Comparison of ENCODE assay signal across 8 mouse cellular contexts in genomic region chr6:120197964-120198363, GRCm38 (mm10).
DNase-seq lines count a peak whose midpoint lies in the region; ATAC-seq and TF ChIP-seq lines count a peak whose summit lies in the region.
"Had no signal": no experiment of that assay in that cellular context is flagged by ENCODE, and none has a peak within 500 bp of the region (broad histone marks: within the 10 kb centered on the region; RNA-seq: fewer than 3 reads in every experiment).

No protein-coding gene starts in this region.

- H3K27me3 ChIP-seq in G1E (ENCODE audit: insufficient read depth, low read length) = peaks cover 30% of the 10 kb centered on the region
- H3K27me3 ChIP-seq in embryonic facial prominence, embryonic 11.5 days (ENCODE audit: control insufficient read depth, insufficient read depth, low read length) = no peaks in the 10 kb centered on the region
- H3K27me3 ChIP-seq in heart, embryonic 11.5 days (ENCODE audit: control insufficient read depth, insufficient read depth, low read length) = peaks cover 4% of the 10 kb centered on the region; the same call in 1 of the 2 replicates
- H3K27me3 ChIP-seq in small intestine, adult 2 months (ENCODE audit: control insufficient read depth, insufficient read depth, low read length) = no peaks in the 10 kb centered on the region

- no peaks in the 10 kb centered on the region for H3K9me3 ChIP-seq in G1E (replicated peaks)
- no peaks in the 10 kb centered on the region for H3K9me3 ChIP-seq in embryonic facial prominence, embryonic 11.5 days (replicated peaks; ENCODE audit: control insufficient read depth, low read length)
- no peaks in the 10 kb centered on the region for H3K9me3 ChIP-seq in heart, embryonic 11.5 days (replicated peaks; ENCODE audit: control insufficient read depth, low read length)
- H3K9me3 ChIP-seq: limb, embryonic 15.5 days had no signal

- TF ChIP-seq CTCF in G1E (IDR thresholded peaks at IDR 0.05; ENCODE audit: low read depth, low read length) = peak; percentile 95
- TF ChIP-seq CTCF in small intestine, adult 2 months (IDR thresholded peaks at IDR 0.05; ENCODE audit: extremely low read depth, insufficient read length, insufficient replicate concordance, low read depth, low read length) = peak; percentile 97; the same call in 1 of the 2 replicates

- TF ChIP-seq POLR2A in small intestine, adult 2 months (IDR thresholded peaks at IDR 0.05; ENCODE audit: low read depth, low read length) = no peak

- H3K27ac ChIP-seq in embryonic facial prominence, embryonic 11.5 days (replicated peaks; ENCODE audit: low read depth, low read length) = no peak overlapping the region
- no peak overlapping the region for H3K27ac ChIP-seq in heart, embryonic 11.5 days (ENCODE audit: low read depth, low read length)
- H3K27ac ChIP-seq in small intestine, adult 2 months (ENCODE audit: insufficient read depth, low read depth, low read length) = no peak overlapping the region
- H3K27ac ChIP-seq: limb, embryonic 15.5 days had no signal

- H3K4me2 ChIP-seq in embryonic facial prominence, embryonic 11.5 days (ENCODE audit: low read depth, low read length) = no peak overlapping the region
- no peak overlapping the region for H3K4me2 ChIP-seq in heart, embryonic 11.5 days
- H3K4me2 ChIP-seq: limb, embryonic 15.5 days had no signal

- WGBS in embryonic facial prominence, embryonic 11.5 days = 31% methylated on average over 9 of the region's 9 CpGs
- 28% methylated on average over 9 of the region's 9 CpGs for WGBS in heart, embryonic 11.5 days (ENCODE audit: insufficient replicate concordance)
- WGBS in small intestine, adult 2 months = 35% methylated on average over 9 of the region's 9 CpGs

- H3K4me1 ChIP-seq in G1E (ENCODE audit: insufficient read depth, low read depth, low read length) = peaks cover 23% of the 10 kb centered on the region
- H3K4me1 ChIP-seq in embryonic facial prominence, embryonic 11.5 days (ENCODE audit: control insufficient read depth, insufficient read depth, low read length) = no peaks in the 10 kb centered on the region
- H3K4me1 ChIP-seq in heart, embryonic 11.5 days (ENCODE audit: control insufficient read depth, insufficient read depth, low read length) = peaks cover 2% of the 10 kb centered on the region; the same call in 1 of the 2 replicates
- peaks cover 4% of the 10 kb centered on the region; the same call in 1 of the 2 replicates for H3K4me1 ChIP-seq in small intestine, adult 2 months (ENCODE audit: control insufficient read depth, insufficient read depth, insufficient read length, low read length)

- DNase-seq in G1E (ENCODE audit: low spot score) = peak; percentile 62
- DNase-seq in adrenal gland, postnatal 36 days = peak; percentile 81 to 84
- DNase-seq in embryonic facial prominence, embryonic 11.5 days (ENCODE audit: low spot score) = peak; percentile 83
- DNase-seq in layer of hippocampus, postnatal 25 days (ENCODE audit: extremely low spot score in 1 of 2, low spot score in 1 of 2) = peak; percentile 66 to 85
- DNase-seq in lung, postnatal 4 days = peak; percentile 69 to 83

- H3K4me3 ChIP-seq in G1E (ENCODE audit: low read depth, low read length) = no peak overlapping the region
- H3K4me3 ChIP-seq in embryonic facial prominence, embryonic 11.5 days (ENCODE audit: low read depth, low read length) = no peak overlapping the region
- H3K4me3 ChIP-seq in heart, embryonic 11.5 days (ENCODE audit: low read depth, low read length) = no peak overlapping the region
- H3K4me3 ChIP-seq in small intestine, adult 2 months (ENCODE audit: low read depth, low read length) = no peak overlapping the region
- H3K4me3 ChIP-seq: limb, embryonic 15.5 days had no signal

- H3K36me3 ChIP-seq in G1E (replicated peaks) = no peaks in the 10 kb centered on the region
- H3K36me3 ChIP-seq in embryonic facial prominence, embryonic 11.5 days (replicated peaks; ENCODE audit: control insufficient read depth, insufficient read depth, low read depth, low read length) = no peaks in the 10 kb centered on the region
- H3K36me3 ChIP-seq in heart, embryonic 11.5 days (ENCODE audit: control insufficient read depth, insufficient read depth, low read length) = no peaks in the 10 kb centered on the region
- no peaks in the 10 kb centered on the region for H3K36me3 ChIP-seq in small intestine, adult 2 months (ENCODE audit: control insufficient read depth, insufficient read depth, low read length)
- H3K36me3 ChIP-seq: limb, embryonic 15.5 days had no signal

- no peak for ATAC-seq in G1E (ENCODE audit: extremely low read depth, insufficient number of reproducible peaks, low FRiP score, poor library complexity, severe bottlenecking)
- ATAC-seq in embryonic facial prominence, embryonic 11.5 days (replicated peaks; ENCODE audit: insufficient number of reproducible peaks, low FRiP score, low TSS enrichment, low read depth) = no peak
- 0 out of 2 replicates have a peak, but pooled peaks have one; percentile 9 for ATAC-seq in heart, embryonic 11.5 days (replicated peaks; ENCODE audit: insufficient number of reproducible peaks, low FRiP score, low TSS enrichment)

- H3K9ac ChIP-seq in embryonic facial prominence, embryonic 11.5 days (replicated peaks; ENCODE audit: low read length) = no peak overlapping the region
- H3K9ac ChIP-seq in heart, embryonic 11.5 days (ENCODE audit: low read depth, low read length) = no peak overlapping the region
- H3K9ac ChIP-seq: limb, embryonic 15.5 days had no signal
